Mouse (Mus musculus) heart, embryonic 16.5 days (tissue): ENCODE data around the gene Dalrd3. TPM values are rescaled to one million over a fixed set of nuclear protein-coding genes. Genes with fewer than 3 reads are reported as not detected.

Source experiments
- ATAC-seq: fragments of 200-750 bp; cut with Nextera tagmentation; replicated peaks from 2 replicates; pipeline ENCODE4 v1.8.0; 2017; ENCODE audit warnings: moderate number of reproducible peaks; ENCODE audit not compliant: insufficient read depth, low FRiP score; ENCODE audit errors: extremely low read depth
- H3K27ac ChIP-seq: fragments of 300-500 bp; sonication (generic); 2 replicates; pipeline ENCODE4 v1.5.1; 2014; ENCODE audit warnings: mild to moderate bottlenecking, low read length, control low read depth, moderate library complexity
- H3K27me3 ChIP-seq: fragments of 300-500 bp; sonication (generic); 2 replicates; pipeline ENCODE4 v1.6.1; 2014; ENCODE audit warnings: low read length, mixed read lengths; ENCODE audit not compliant: control insufficient read depth, insufficient read depth
- H3K36me3 ChIP-seq: fragments of 300-500 bp; sonication (generic); 2 replicates; pipeline ENCODE4 v1.6.1; 2014; ENCODE audit not compliant: control insufficient read depth, insufficient read depth
- H3K4me1 ChIP-seq: fragments of 300-500 bp; sonication (generic); 2 replicates; pipeline ENCODE4 v1.6.1; 2014; ENCODE audit warnings: low read length, mixed read lengths; ENCODE audit not compliant: control insufficient read depth, insufficient read depth
- H3K4me2 ChIP-seq: fragments of 300-500 bp; sonication (generic); 2 replicates; pipeline ENCODE4 v1.6.1; 2014; ENCODE audit warnings: low read depth, mild to moderate bottlenecking, control low read depth, low read length
- H3K4me3 ChIP-seq: fragments of 300-500 bp; sonication (generic); 2 replicates; pipeline ENCODE4 v1.5.1; 2014; ENCODE audit warnings: mild to moderate bottlenecking, control low read depth, low read length
- H3K9ac ChIP-seq: fragments of 300-500 bp; sonication (generic); 2 replicates; pipeline ENCODE4 v1.6.1; 2014; ENCODE audit warnings: low read length, control low read depth
- H3K9me3 ChIP-seq: fragments of 300-500 bp; sonication (generic); replicated peaks from 2 replicates; pipeline ENCODE4 v1.6.1; 2016; ENCODE audit warnings: low read length; ENCODE audit not compliant: control insufficient read depth
- WGBS: fragments of 180-500 bp; shearing (Covaris S2); extraction: QIAGEN DNeasy Blood & Tissue Kit; methylation state at CpG from one replicate; pipeline ENCODE4 v1.1.7; 2014; 5-methylcytosine and 5-hydroxymethylcytosine counted together
- polyA plus RNA-seq: library from polyadenylated mRNA; unstranded; fragments of >200 nt; fragmentation: Nextera tagmentation; extraction: Ambion mirVana; gene quantifications from 2 replicates; pipeline ENCODE4 v1.2.1, GENCODE M21; 2015

Gene Dalrd3
- polyA plus RNA-seq, 1 experiment from 2014 or later = 83.6 TPM

DNA sequence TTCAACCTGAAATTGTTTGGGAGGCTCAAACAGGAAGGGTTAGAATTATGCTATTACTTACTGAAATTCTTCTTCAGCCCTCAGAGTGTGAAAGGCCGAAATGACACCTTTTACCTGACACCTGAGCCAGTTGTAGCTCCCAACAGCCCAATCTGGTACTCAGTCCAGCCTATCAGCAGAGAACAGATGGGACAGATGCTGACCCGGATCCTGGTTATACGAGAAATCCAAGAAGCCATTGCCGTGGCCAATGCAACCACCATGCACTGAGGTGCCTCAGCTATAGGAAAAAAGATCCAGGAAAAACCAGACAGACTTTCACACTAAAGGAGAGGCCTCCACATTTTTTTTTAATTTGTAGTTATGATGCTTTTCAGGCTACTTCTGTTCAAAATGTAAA, 10.5 kb upstream of the Dalrd3 start:
- ATAC-seq = no peak
- Histone ChIP-seq H3K4me1 (peaks cover 9% of the 10 kb centered on the region), H3K9ac (no peak overlapping the region), H3K9me3 (no peaks in the 10 kb centered on the region), H3K36me3 (peaks cover 57% of the 10 kb centered on the region), H3K4me3 (no peak overlapping the region), H3K4me2 (no peak overlapping the region), H3K27ac (no peak overlapping the region), H3K27me3 (no peaks in the 10 kb centered on the region)
- WGBS = 83% methylated on average over 4 of the region's 4 CpGs

GRCm38 (mm10) chr9:108560227-108560841, 9.4 kb upstream of the Dalrd3 start, which contains the start of gene Impdh2:
Gene Impdh2 (plus strand): TSS chr9:108560286.
- Histone ChIP-seq H3K9me3 (no peaks in the 10 kb centered on the region), H3K36me3 (peaks cover 57% of the 10 kb centered on the region), H3K4me3 (peak within 1 kb of the TSS; percentile 75), H3K4me2 (peak within 1 kb of the TSS; percentile 88), H3K4me1 (peaks cover 9% of the 10 kb centered on the region), H3K27me3 (no peaks in the 10 kb centered on the region), H3K9ac (peak within 1 kb of the TSS; percentile 87), H3K27ac (peak within 1 kb of the TSS; percentile 81)
- ATAC-seq = peak; percentile 98
- under 1% methylated on average over 52 of the region's 53 CpGs for WGBS

DNA sequence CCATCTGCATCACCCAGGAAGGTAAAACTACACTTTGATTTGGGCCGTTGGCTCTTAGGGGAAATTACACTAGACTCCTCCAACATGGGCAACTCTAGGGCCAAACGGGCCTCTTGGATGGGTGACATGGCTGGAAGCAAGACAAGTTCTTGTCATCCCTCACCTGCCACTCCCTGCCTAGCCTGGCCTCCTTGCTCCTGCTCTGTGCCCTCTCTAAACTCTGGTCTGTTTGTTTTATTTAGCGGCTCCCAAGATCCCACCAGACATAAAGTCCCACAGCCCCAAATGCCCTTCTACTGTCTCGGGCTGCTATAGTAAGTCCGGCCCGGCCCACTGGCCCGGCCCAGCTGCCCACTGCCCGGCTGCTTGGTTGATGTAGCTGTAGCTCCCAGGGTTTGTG, 6.0 kb upstream of the Dalrd3 start:
- WGBS = 89% methylated on average over 8 of the region's 8 CpGs
- H3K36me3 ChIP-seq = peaks cover 38% of the 10 kb centered on the region

GRCm38 (mm10) chr9:108564131-108564530, 5.6 kb upstream of the Dalrd3 start:
- H3K27me3 ChIP-seq = no peaks in the 10 kb centered on the region
- H3K4me3 ChIP-seq = no peak overlapping the region
- no peak for ATAC-seq
- H3K36me3 ChIP-seq = peaks cover 34% of the 10 kb centered on the region
- 90% methylated on average over 7 of the region's 7 CpGs for WGBS
- H3K27ac ChIP-seq = no peak overlapping the region
- no peak overlapping the region for H3K4me2 ChIP-seq
- H3K9me3 ChIP-seq = no peaks in the 10 kb centered on the region
- H3K4me1 ChIP-seq = peaks cover 28% of the 10 kb centered on the region
- H3K9ac ChIP-seq = no peak overlapping the region

More for the DNA sequence above, 6.0 kb upstream of the Dalrd3 start:
- Histone ChIP-seq H3K27me3 (no peaks in the 10 kb centered on the region), H3K9ac (no peak overlapping the region), H3K9me3 (no peaks in the 10 kb centered on the region), H3K4me1 (peaks cover 23% of the 10 kb centered on the region), H3K4me3 (no peak overlapping the region), H3K4me2 (no peak overlapping the region), H3K27ac (no peak overlapping the region)
- no peak for ATAC-seq

DNA sequence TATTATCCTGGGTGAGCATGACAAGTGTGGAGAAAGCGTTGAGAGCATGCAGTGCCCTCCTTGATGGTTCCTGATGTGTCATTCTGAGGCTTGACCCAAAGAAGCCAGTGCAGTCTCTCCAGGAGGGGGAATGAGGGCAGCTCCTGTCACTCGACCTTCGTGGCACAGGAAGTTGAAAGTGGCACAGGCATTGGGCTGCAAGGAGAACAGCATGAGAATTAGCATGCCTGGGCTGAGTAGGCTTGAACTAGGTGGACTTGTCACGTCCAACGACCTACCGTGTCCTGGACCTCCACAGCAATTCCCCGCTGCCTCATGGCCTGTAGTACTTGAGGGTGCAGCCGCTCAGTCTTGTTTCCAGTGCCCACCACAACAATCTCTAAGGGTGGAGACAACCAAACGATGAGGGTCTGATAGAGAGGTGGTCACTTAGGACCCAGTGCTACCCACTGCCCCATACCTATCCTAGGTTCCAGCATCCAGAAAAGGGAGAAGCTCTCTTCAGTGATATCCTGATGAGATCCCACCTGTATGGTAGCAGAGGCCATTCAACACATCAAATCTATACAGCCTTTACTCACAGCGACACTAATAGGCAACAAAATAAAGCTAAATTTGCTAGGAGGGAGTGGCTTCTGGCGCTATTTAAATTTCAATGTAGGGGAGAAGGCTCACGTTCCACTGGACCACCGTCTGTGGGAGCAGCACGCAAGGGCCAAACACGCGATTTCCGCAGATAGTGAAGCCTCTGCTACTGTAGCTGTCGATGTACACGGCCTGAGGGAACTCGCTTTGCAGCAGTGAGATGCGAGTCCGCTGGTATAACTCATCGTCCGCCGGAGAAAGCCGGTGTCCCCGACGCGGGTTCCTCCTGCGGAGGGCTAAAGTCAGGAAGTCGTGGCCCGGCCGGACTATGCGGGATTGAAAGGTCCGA, 3.5 kb upstream of the Dalrd3 start:
- Histone ChIP-seq H3K4me1 (peaks cover 37% of the 10 kb centered on the region), H3K4me3 (peak overlapping the region; percentile 86), H3K9ac (peak overlapping the region; percentile 80), H3K9me3 (no peaks in the 10 kb centered on the region), H3K27ac (peak overlapping the region; percentile 98), H3K4me2 (peak overlapping the region; percentile 100), H3K36me3 (peaks cover 29% of the 10 kb centered on the region), H3K27me3 (no peaks in the 10 kb centered on the region)
- WGBS = 10% methylated on average over 35 of the region's 35 CpGs
- peak; percentile 0; the same call in 1 of the 2 replicates for ATAC-seq

DNA sequence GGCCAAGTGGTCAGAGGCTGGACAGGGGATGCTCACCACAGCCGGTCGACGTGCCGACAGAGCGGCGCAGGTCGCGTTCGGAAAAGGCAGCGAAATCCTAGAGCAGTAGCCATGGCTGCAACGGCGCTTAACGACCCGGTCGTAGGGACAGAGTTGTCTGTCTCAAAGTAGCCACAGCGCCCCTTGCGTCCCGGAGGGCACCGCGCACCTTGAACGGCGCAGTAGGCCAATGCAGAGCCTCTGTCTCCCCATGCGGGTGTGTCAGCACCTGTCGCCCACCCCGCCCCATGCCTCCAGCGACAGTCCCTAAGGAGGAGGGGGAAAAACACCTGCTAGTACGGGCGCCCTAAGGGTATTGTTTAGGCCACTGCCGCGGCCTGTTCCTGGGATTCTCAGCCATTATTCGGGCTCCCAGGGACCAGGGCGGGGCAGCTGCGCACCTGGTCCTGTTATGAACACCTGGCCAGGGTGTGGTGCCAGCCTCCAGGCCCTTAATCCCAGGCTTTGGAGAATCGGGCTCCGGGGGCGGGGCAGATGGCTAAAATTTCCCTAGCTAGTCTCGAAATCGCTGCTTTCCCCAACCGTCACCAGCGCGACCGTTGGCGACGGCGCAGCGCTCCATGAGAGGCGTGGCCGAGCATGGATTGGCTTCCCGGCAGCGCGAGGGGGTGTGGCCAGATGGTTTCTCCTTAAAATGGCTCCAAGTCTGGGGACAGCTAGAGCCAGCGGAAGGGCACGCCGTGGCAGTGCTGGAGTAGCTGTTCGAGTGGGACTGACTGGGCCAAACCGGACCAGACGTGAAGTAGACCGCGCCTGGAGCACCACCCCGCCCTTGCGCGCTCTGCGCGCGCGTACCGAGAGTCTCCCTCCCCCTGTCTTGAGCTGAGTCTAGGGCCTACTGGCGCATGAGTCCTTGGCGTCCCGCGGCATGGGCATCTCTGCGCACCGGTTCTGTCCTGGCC, 2.6 kb upstream of the Dalrd3 start, which contains the start of gene Ndufaf3:
TSS of gene Ndufaf3 (minus strand) at position 620 of the 962 bp plus-strand sequence.
- H3K4me3 ChIP-seq = peak within 1 kb of the TSS; percentile 86
- peak within 1 kb of the TSS; percentile 80 for H3K9ac ChIP-seq
- H3K36me3 ChIP-seq = peaks cover 33% of the 10 kb centered on the region
- WGBS = under 1% methylated on average over 73 of the region's 73 CpGs
- no peaks in the 10 kb centered on the region for H3K9me3 ChIP-seq
- H3K4me2 ChIP-seq = peak within 1 kb of the TSS; percentile 100
- ATAC-seq = peak; percentile 83
- H3K27ac ChIP-seq = peak within 1 kb of the TSS; percentile 98
- H3K27me3 ChIP-seq = no peaks in the 10 kb centered on the region
- H3K4me1 ChIP-seq = peaks cover 31% of the 10 kb centered on the region

DNA sequence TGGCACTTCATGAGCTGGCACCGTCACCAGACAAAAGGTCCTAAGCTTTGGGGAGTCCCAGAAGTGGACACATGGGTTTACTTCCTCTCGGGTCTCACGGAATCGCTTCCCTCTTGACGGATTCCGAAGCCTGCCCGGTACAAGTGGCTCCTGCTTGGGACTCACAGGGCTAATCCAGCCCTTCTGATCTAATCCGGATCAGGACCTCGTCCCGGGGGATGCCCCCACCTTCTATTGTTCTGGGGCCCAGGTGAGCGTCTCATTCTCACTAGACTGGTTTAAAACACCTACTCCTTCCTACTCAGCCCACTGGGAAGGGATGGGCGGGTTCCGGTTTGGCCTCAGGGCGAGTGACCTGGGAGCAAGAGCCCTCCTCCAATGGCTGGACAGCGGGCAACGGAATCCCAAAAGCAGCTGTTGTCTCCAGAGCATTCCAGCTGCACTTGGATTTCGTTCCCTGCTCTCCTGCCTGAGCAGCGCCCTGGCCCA, 1.7 kb upstream of the Dalrd3 start:
- ATAC-seq = no peak
- H3K27me3 ChIP-seq = no peaks in the 10 kb centered on the region
- H3K4me3 ChIP-seq = peak overlapping the region; percentile 86
- WGBS = 10% methylated on average over 18 of the region's 18 CpGs
- H3K27ac ChIP-seq = peak overlapping the region; percentile 98
- H3K4me2 ChIP-seq = peak overlapping the region; percentile 100
- H3K9ac ChIP-seq = peak overlapping the region; percentile 80
- no peaks in the 10 kb centered on the region for H3K9me3 ChIP-seq
- H3K4me1 ChIP-seq = peaks cover 31% of the 10 kb centered on the region
- peaks cover 35% of the 10 kb centered on the region for H3K36me3 ChIP-seq

- Histone ChIP-seq H3K27ac (peak overlapping the region; percentile 98; the same call in 1 of the 2 replicates), H3K4me2 (peak overlapping the region; percentile 100), H3K9ac (peak overlapping the region; percentile 80; the same call in 1 of the 2 replicates), H3K36me3 (peaks cover 37% of the 10 kb centered on the region), H3K4me1 (peaks cover 31% of the 10 kb centered on the region), H3K9me3 (no peaks in the 10 kb centered on the region), H3K4me3 (peak overlapping the region; percentile 86), H3K27me3 (no peaks in the 10 kb centered on the region)
- 67% methylated on average over 17 of the region's 17 CpGs for WGBS
- ATAC-seq = no peak
These were observed 1.2 kb upstream of the Dalrd3 start for GRCm38 (mm10) chr9:108568511-108568921.
